Mouse (Mus musculus) right cerebral cortex, postnatal 36 days (tissue): ENCODE data around the gene Cep44.

Experiments used
- DNase-seq, 2 experiments: peaks; one replicate each; pipeline ENCODE4 v3.0.0; 2022; ENCODE audit warnings: low spot score in 2 of 2, mixed read lengths in 1 of 2

The Cep44 gene

GRCm38 (mm10) chr8:56550558-56551360, at the start of gene Cep44, which contains the start of gene Fbxo8:
Cep44 (minus strand) TSS chr8:56551047.
Fbxo8 (plus strand) TSS chr8:56551090.
- DNase-seq = peak; percentile 75 to 81

GRCm38 (mm10) chr8:56591502-56591901, 40.7 kb upstream of the Cep44 start:
- no peak for DNase-seq

GRCm38 (mm10) chr8:56591084-56591483, 40.2 kb upstream of the Cep44 start:
- no peak for DNase-seq

GRCm38 (mm10) chr8:56589004-56589403, 38.2 kb upstream of the Cep44 start:
- no peak for DNase-seq

- DNase-seq = no peak
These were observed 32.0 kb upstream of the Cep44 start for GRCm38 (mm10) chr8:56582841-56583240.

GRCm38 (mm10) chr8:56580918-56581317, 30.1 kb upstream of the Cep44 start:
- no peak for DNase-seq

- no peak for DNase-seq
These were observed 16.0 kb upstream of the Cep44 start for GRCm38 (mm10) chr8:56566856-56567255.

- no peak for DNase-seq
These were observed 13.7 kb upstream of the Cep44 start for GRCm38 (mm10) chr8:56564399-56565047.

- no peak for DNase-seq
These were observed 1.8 kb upstream of the Cep44 start for GRCm38 (mm10) chr8:56552551-56553103.

- no peak for DNase-seq
These were observed 1.2 kb upstream of the Cep44 start for GRCm38 (mm10) chr8:56552045-56552444.

- DNase-seq = peak; percentile 88 to 94
These were observed 560 bp upstream of the Cep44 start for GRCm38 (mm10) chr8:56551361-56551852.

- no peak for DNase-seq
These were observed 3.0 kb downstream of the Cep44 start for GRCm38 (mm10) chr8:56547866-56548265.

- DNase-seq = no peak
These were observed 10.1 kb downstream of the Cep44 start for GRCm38 (mm10) chr8:56540706-56541105.

GRCm38 (mm10) chr8:56530359-56530758, 20.5 kb downstream of the Cep44 start:
- no peak for DNase-seq

GRCm38 (mm10) chr8:56528869-56529268, 22.0 kb downstream of the Cep44 start:
- DNase-seq = no peak

GRCm38 (mm10) chr8:56521051-56521450, 29.8 kb downstream of the Cep44 start:
- DNase-seq = no peak

- DNase-seq = no peak
These were observed 30.6 kb downstream of the Cep44 start for GRCm38 (mm10) chr8:56520249-56520648.

- no peak for DNase-seq
These were observed 32.0 kb downstream of the Cep44 start for GRCm38 (mm10) chr8:56518848-56519247.

- no peak for DNase-seq
These were observed 41.8 kb downstream of the Cep44 start for GRCm38 (mm10) chr8:56508952-56509479.

- no peak for DNase-seq
These were observed 42.4 kb downstream of the Cep44 start for GRCm38 (mm10) chr8:56508318-56508951.

- DNase-seq = no peak
These were observed 48.9 kb downstream of the Cep44 start for GRCm38 (mm10) chr8:56501911-56502310.

- peak in 1 of 2 experiments; percentile 6 for DNase-seq
These were observed 61.4 kb downstream of the Cep44 start for GRCm38 (mm10) chr8:56489496-56489895.
